Mouse (Mus musculus) neutrophil, adult 65 days (primary cell): ENCODE data around the gene Ift57. TPM values are rescaled to one million over a fixed set of nuclear protein-coding genes. Genes with fewer than 3 reads are reported as not detected.

Source experiments
- total RNA-seq: library from RNA; stranded (reverse); gene quantifications from 2 replicates; pipeline ENCODE4 v1.2.4, GENCODE M21; 2023

The Ift57 gene
- 16.4 and 23.6 TPM in 2 replicates for total RNA-seq

GRCm38 (mm10) chr16:49698620-49699525 is at the start of gene Ift57:
Gene Ift57, plus strand, starts transcription at chr16:49699233.

DNA sequence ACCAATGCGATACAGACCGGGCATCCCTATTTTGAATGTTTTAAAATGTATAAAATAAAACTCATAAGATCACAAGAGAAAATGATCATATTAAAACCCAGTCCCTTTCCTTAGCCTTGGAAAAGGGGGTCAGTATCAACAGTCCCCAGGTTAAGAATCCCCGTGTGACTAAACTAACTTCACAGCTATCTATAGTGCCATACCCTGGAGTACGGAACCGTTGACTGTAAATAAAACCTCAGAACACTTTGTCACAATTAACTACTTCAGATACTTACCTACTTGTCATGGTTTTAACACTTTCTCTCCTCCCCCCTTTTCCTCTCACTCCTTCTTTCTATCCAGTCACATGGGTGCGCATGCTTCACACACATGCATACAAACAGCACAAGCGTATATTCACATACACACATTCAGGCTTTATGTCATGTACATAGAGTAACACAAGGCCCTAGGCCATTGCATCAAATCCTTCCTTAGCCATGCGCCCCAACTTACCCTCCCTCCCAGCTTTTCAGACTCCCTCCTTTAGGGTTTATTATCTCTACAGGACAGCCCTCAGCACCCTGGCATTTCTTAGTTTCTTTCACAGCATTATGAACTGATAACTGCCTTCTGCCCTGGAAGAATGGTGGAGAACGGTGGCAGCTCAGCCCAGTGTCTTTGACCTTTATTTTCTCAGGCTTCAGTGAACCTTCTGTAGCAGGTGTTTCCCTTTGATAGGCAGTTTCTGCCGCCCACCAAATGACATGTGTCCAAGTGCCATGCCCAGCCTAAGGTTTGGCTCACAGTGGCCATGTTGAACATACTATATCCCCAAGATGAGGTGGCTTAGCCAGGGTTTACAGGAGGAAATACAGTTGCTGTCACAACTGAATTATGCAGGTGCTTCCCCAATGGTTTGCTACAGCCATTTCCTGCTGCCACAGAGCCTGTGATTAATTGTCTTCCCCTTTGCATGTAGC is 100.8 kb downstream of the Ift57 start, which contains the start of gene Cd47:
Gene Cd47, plus strand, starts transcription at position 937 of the 965 bp plus-strand sequence.

Other genes starting within 250 kb of the Ift57 start
- gene Cd47, start 101.3 kb downstream of the Ift57 start, total RNA-seq, result 224 and 238 TPM in 2 replicates